Mouse (Mus musculus): Measurements from ENCODE around the gene Gm5134.

Gm5134 gene

DNA sequence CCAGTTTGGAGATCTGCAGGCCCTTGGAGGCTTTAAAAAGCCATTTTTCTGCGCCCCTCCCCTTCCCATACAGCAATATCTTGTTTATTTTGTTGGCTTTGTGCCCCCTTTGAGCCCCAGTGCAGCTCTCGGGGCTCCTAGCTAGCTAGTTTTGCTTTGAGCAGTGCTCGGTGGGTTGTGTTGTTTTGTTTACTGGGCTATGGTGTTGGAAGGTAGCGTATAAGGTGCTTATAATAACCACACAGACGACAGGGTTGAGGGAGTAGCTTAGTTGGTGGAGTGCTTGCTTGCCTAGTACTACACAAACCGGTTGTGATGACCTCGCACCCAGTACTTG is 78.8 kb downstream of the Gm5134 start:
- in situ Hi-C loops (cut with MboI) = no loop called here

GRCm38 (mm10) chr10:76034001-76034600 is 79.8 kb downstream of the Gm5134 start:
- in situ Hi-C loops (cut with MboI) = no loop called here

GRCm38 (mm10) chr10:76035277-76035676 is 81.0 kb downstream of the Gm5134 start:
- in situ Hi-C loops (cut with MboI) = no loop called here

- in situ Hi-C loops (cut with MboI) = no loop called here
Observed at GRCm38 (mm10) chr10:76036962-76037361, 82.6 kb downstream of the Gm5134 start.

GRCm38 (mm10) chr10:76045343-76045742 is 91.0 kb downstream of the Gm5134 start:
- in situ Hi-C loops (cut with MboI) = no loop called here

DNA sequence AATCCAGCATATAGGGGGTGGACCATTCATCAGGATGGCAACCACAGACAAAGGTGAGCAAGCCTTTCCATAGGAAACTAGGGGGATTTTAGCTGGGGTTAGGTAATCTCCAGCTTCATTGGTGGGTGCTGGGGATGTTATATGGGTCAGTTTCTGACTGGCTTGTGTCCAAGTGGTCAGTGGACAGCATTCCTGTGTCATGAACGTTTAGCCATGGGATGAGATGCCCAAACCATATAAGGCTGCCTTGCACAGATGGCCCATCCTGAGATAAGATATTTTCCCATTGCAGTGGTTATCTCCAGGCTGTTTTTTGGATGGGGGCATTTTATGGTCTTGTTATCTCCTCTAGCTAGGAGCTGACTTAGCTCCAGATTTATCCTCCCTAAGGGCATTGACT is 92.4 kb downstream of the Gm5134 start:
- in situ Hi-C loops (cut with MboI) = no loop called here

- in situ Hi-C loops (cut with MboI) = no loop called here
Observed at GRCm38 (mm10) chr10:76047182-76047869, 93.0 kb downstream of the Gm5134 start.

DNA sequence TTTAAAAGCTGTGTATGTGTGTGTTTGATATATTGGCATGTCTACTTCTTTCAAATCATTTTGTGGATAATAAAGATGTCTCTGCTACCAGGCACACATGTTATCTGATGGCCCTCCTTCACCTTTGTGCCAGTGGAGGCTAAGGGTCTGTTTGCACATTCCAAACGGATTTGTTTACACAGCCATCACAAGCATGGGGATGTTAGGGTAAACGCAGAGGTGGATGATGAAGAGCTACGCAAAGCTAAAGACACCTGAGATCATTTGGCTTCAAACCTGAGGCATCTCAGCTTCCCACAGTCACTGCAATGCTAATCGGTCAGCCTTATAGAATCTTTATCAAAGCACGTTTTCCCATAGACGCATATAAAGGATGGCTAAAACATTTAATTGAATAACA is 94.7 kb downstream of the Gm5134 start:
- in situ Hi-C loops (cut with MboI) = no loop called here

DNA sequence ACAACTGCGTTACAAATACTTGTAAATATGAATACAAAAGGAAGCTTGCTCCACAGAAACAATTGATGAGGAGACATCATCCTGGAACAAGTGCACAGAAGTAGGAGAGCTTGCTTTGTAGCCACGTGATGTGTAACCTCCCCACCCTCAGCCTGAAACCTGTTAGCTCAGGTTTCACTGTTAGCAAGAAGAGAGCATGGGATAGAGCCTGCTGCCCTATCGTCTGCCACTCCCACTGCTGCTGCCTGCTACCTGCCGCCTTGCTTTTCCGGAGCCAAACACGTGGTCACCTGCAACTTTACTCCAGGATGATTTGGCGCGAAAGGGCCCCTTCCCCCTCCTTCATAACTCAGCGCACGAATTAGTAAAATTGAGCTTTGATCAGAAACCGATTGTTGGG is 97.5 kb downstream of the Gm5134 start:
- in situ Hi-C loops (cut with MboI) = no loop called here

All from mature B cell (primary cell).